Mouse (Mus musculus): ENCODE results near the gene Nlrc4. TPM values are rescaled to one million over a fixed set of nuclear protein-coding genes. Genes with fewer than 3 reads are reported as not detected.

Nlrc4 gene
- polyA plus RNA-seq (2012; rRNA removed), result 1.4 and 2.0 TPM in 2 replicates

- Histone ChIP-seq H3K4me1 (ENCODE audit: control insufficient read depth, insufficient read depth, insufficient read length) (peaks cover 5% of the 10 kb centered on the region; the same call in 1 of the 2 replicates), H3K27me3 (ENCODE audit: control insufficient read depth, insufficient read depth, low read length) (no peaks in the 10 kb centered on the region), H3K4me3 (ENCODE audit: extremely low read depth, insufficient read depth, insufficient read length) (peak within 1 kb of the TSS; percentile 48), H3K36me3 (ENCODE audit: control insufficient read depth, insufficient read depth, low read length) (no peaks in the 10 kb centered on the region), H3K27ac (ENCODE audit: insufficient read depth, low read length) (peak within 1 kb of the TSS; percentile 44)
- WGBS, result 42% methylated on average over 8 of the region's 8 CpGs
- DNase-seq (ENCODE audit: low read depth in 1 of 2, low spot score in 2 of 2), result peak in 1 of 2 experiments; percentile 53
- TF ChIP-seq POLR2A (IDR thresholded peaks at IDR 0.05; ENCODE audit: low read depth, low read length), result no peak
- TF ChIP-seq CTCF (IDR thresholded peaks at IDR 0.05; ENCODE audit: extremely low read depth, insufficient read depth, insufficient read length, insufficient replicate concordance), result no peak
Measured at GRCm38 (mm10) chr17:74458711-74459408, at the start of gene Nlrc4. Gene Nlrc4 (minus strand): TSS chr17:74459142.

- no peak for DNase-seq (ENCODE audit: low read depth in 1 of 2, low spot score in 2 of 2)
- H3K4me3 ChIP-seq (ENCODE audit: extremely low read depth, insufficient read depth, insufficient read length), result no peak overlapping the region
- no peak overlapping the region for H3K27ac ChIP-seq (ENCODE audit: insufficient read depth, low read length)
- H3K4me1 ChIP-seq (ENCODE audit: control insufficient read depth, insufficient read depth, insufficient read length), result no peaks in the 10 kb centered on the region
- no peaks in the 10 kb centered on the region for H3K27me3 ChIP-seq (ENCODE audit: control insufficient read depth, insufficient read depth, low read length)
- H3K36me3 ChIP-seq (ENCODE audit: control insufficient read depth, insufficient read depth, low read length), result no peaks in the 10 kb centered on the region
- TF ChIP-seq CTCF (IDR thresholded peaks at IDR 0.05; ENCODE audit: extremely low read depth, insufficient read depth, insufficient read length, insufficient replicate concordance), result no peak
- no peak for TF ChIP-seq POLR2A (IDR thresholded peaks at IDR 0.05; ENCODE audit: low read depth, low read length)
- 34% methylated on average over 3 of the region's 3 CpGs for WGBS
Measured at GRCm38 (mm10) chr17:74508600-74508999, 49.7 kb upstream of the Nlrc4 start.

- TF ChIP-seq POLR2A (IDR thresholded peaks at IDR 0.05; ENCODE audit: low read depth, low read length) (no peak), CTCF (IDR thresholded peaks at IDR 0.05; ENCODE audit: extremely low read depth, insufficient read depth, insufficient read length, insufficient replicate concordance) (no peak)
- no peak overlapping the region for H3K27ac ChIP-seq (ENCODE audit: insufficient read depth, low read length)
- H3K4me3 ChIP-seq (ENCODE audit: extremely low read depth, insufficient read depth, insufficient read length), result no peak overlapping the region
- DNase-seq (ENCODE audit: low read depth in 1 of 2, low spot score in 2 of 2), result no peak
- WGBS, result 76% methylated on average over 2 of the region's 2 CpGs
- no peaks in the 10 kb centered on the region for H3K27me3 ChIP-seq (ENCODE audit: control insufficient read depth, insufficient read depth, low read length)
- no peaks in the 10 kb centered on the region for H3K4me1 ChIP-seq (ENCODE audit: control insufficient read depth, insufficient read depth, insufficient read length)
- no peaks in the 10 kb centered on the region for H3K36me3 ChIP-seq (ENCODE audit: control insufficient read depth, insufficient read depth, low read length)
Measured at GRCm38 (mm10) chr17:74507934-74508333, 49.0 kb upstream of the Nlrc4 start.

- Histone ChIP-seq H3K4me1 (ENCODE audit: control insufficient read depth, insufficient read depth, insufficient read length) (no peaks in the 10 kb centered on the region), H3K36me3 (ENCODE audit: control insufficient read depth, insufficient read depth, low read length) (peaks cover 15% of the 10 kb centered on the region), H3K27me3 (ENCODE audit: control insufficient read depth, insufficient read depth, low read length) (no peaks in the 10 kb centered on the region), H3K27ac (ENCODE audit: insufficient read depth, low read length) (no peak overlapping the region), H3K4me3 (ENCODE audit: extremely low read depth, insufficient read depth, insufficient read length) (no peak overlapping the region)
- DNase-seq (ENCODE audit: low read depth in 1 of 2, low spot score in 2 of 2), result no peak
- TF ChIP-seq CTCF (IDR thresholded peaks at IDR 0.05; ENCODE audit: extremely low read depth, insufficient read depth, insufficient read length, insufficient replicate concordance), result no peak
Measured at GRCm38 (mm10) chr17:74501085-74501484, 42.1 kb upstream of the Nlrc4 start.

GRCm38 (mm10) chr17:74500204-74500603 is 41.3 kb upstream of the Nlrc4 start:
- no peak overlapping the region for H3K4me3 ChIP-seq (ENCODE audit: extremely low read depth, insufficient read depth, insufficient read length)
- TF ChIP-seq CTCF (IDR thresholded peaks at IDR 0.05; ENCODE audit: extremely low read depth, insufficient read depth, insufficient read length, insufficient replicate concordance) (no peak), POLR2A (IDR thresholded peaks at IDR 0.05; ENCODE audit: low read depth, low read length) (no peak)
- 92% methylated on average over 4 of the region's 4 CpGs for WGBS
- no peaks in the 10 kb centered on the region for H3K27me3 ChIP-seq (ENCODE audit: control insufficient read depth, insufficient read depth, low read length)
- no peaks in the 10 kb centered on the region for H3K4me1 ChIP-seq (ENCODE audit: control insufficient read depth, insufficient read depth, insufficient read length)
- no peak overlapping the region for H3K27ac ChIP-seq (ENCODE audit: insufficient read depth, low read length)
- no peak for DNase-seq (ENCODE audit: low read depth in 1 of 2, low spot score in 2 of 2)
- peaks cover 20% of the 10 kb centered on the region for H3K36me3 ChIP-seq (ENCODE audit: control insufficient read depth, insufficient read depth, low read length)

GRCm38 (mm10) chr17:74491565-74491964 is 32.6 kb upstream of the Nlrc4 start:
- WGBS, result 81% methylated on average over 3 of the region's 3 CpGs
- Histone ChIP-seq H3K27me3 (ENCODE audit: control insufficient read depth, insufficient read depth, low read length) (no peaks in the 10 kb centered on the region), H3K4me1 (ENCODE audit: control insufficient read depth, insufficient read depth, insufficient read length) (0 out of 2 replicates have a peak, but pooled peaks cover 2% of the 10 kb centered on the region), H3K36me3 (ENCODE audit: control insufficient read depth, insufficient read depth, low read length) (peaks cover 16% of the 10 kb centered on the region), H3K4me3 (ENCODE audit: extremely low read depth, insufficient read depth, insufficient read length) (no peak overlapping the region), H3K27ac (ENCODE audit: insufficient read depth, low read length) (no peak overlapping the region)
- TF ChIP-seq POLR2A (IDR thresholded peaks at IDR 0.05; ENCODE audit: low read depth, low read length) (no peak), CTCF (IDR thresholded peaks at IDR 0.05; ENCODE audit: extremely low read depth, insufficient read depth, insufficient read length, insufficient replicate concordance) (no peak)
- DNase-seq (ENCODE audit: low read depth in 1 of 2, low spot score in 2 of 2), result no peak

GRCm38 (mm10) chr17:74489901-74490220 is 30.9 kb upstream of the Nlrc4 start:
- DNase-seq (ENCODE audit: low read depth in 1 of 2, low spot score in 2 of 2), result no peak
- H3K27me3 ChIP-seq (ENCODE audit: control insufficient read depth, insufficient read depth, low read length), result no peaks in the 10 kb centered on the region
- H3K27ac ChIP-seq (ENCODE audit: insufficient read depth, low read length), result peak overlapping the region; percentile 97
- peaks cover 9% of the 10 kb centered on the region for H3K36me3 ChIP-seq (ENCODE audit: control insufficient read depth, insufficient read depth, low read length)
- no peak for TF ChIP-seq POLR2A (IDR thresholded peaks at IDR 0.05; ENCODE audit: low read depth, low read length)
- no peak for TF ChIP-seq CTCF (IDR thresholded peaks at IDR 0.05; ENCODE audit: extremely low read depth, insufficient read depth, insufficient read length, insufficient replicate concordance)
- 1% methylated on average over 12 of the region's 12 CpGs for WGBS
- H3K4me3 ChIP-seq (ENCODE audit: extremely low read depth, insufficient read depth, insufficient read length), result peak overlapping the region; percentile 95
- H3K4me1 ChIP-seq (ENCODE audit: control insufficient read depth, insufficient read depth, insufficient read length), result 0 out of 2 replicates have a peak, but pooled peaks cover 2% of the 10 kb centered on the region
